Mouse (Mus musculus) brain, embryonic 18.5 days (tissue): ENCODE measurements around the gene Gm21822.
"Not testable (repeated sequence)": the region's sequence is repeated elsewhere in the genome, so short reads cannot be mapped to it uniquely, and the experiment has no call there.

Experiments used
- DNase-seq: peaks from one replicate; pipeline ENCODE4 v3.0.0-alpha.2; 2012; ENCODE audit warnings: low read depth, low spot score

The Gm21822 gene

GRCm38 (mm10) chrY:18654182-18654581 lies at the start of gene Gm21822:
Gm21822 (plus strand) TSS chrY:18654482.
- not testable (repeated sequence) for DNase-seq
